Mouse (Mus musculus): ENCODE measurements around the gene Rasgrf2. TPM values are rescaled to one million over a fixed set of nuclear protein-coding genes. Genes with fewer than 3 reads are reported as not detected.

The Rasgrf2 gene
- total RNA-seq, 2 experiments from 2014 or later: 2.6 to 2.7 TPM

GRCm38 (mm10) chr13:91940113-91940512, 191.3 kb downstream of the Rasgrf2 start:
- DNase-seq: no peak

- DNase-seq: no peak
These were observed 192.6 kb downstream of the Rasgrf2 start for GRCm38 (mm10) chr13:91938826-91939225.

GRCm38 (mm10) chr13:91937232-91937631, 194.2 kb downstream of the Rasgrf2 start:
- peak in 1 of 2 experiments; percentile 12 for DNase-seq

GRCm38 (mm10) chr13:91932122-91932521, 199.3 kb downstream of the Rasgrf2 start:
- no peak for DNase-seq

GRCm38 (mm10) chr13:91929943-91930726, 201.3 kb downstream of the Rasgrf2 start:
- no peak for DNase-seq

- DNase-seq: no peak
These were observed 202.7 kb downstream of the Rasgrf2 start for GRCm38 (mm10) chr13:91928605-91929389.

- no peak for DNase-seq
These were observed 210.4 kb downstream of the Rasgrf2 start for GRCm38 (mm10) chr13:91921010-91921409.

- peak in 1 of 2 experiments; percentile 5 for DNase-seq
These were observed 212.7 kb downstream of the Rasgrf2 start for GRCm38 (mm10) chr13:91918764-91919163.

GRCm38 (mm10) chr13:91917835-91918234, 213.6 kb downstream of the Rasgrf2 start:
- DNase-seq: no peak

- DNase-seq: no peak
These were observed 215.1 kb downstream of the Rasgrf2 start for GRCm38 (mm10) chr13:91916308-91916707.

GRCm38 (mm10) chr13:91915582-91916239, 215.7 kb downstream of the Rasgrf2 start:
- DNase-seq: no peak

GRCm38 (mm10) chr13:91915192-91915581, 216.3 kb downstream of the Rasgrf2 start:
- no peak for DNase-seq

GRCm38 (mm10) chr13:91911652-91912051, 219.8 kb downstream of the Rasgrf2 start:
- DNase-seq: no peak

- DNase-seq: no peak
These were observed 220.2 kb downstream of the Rasgrf2 start for GRCm38 (mm10) chr13:91911211-91911610.

- peak; percentile 86 to 88 for DNase-seq
These were observed 223.1 kb downstream of the Rasgrf2 start for GRCm38 (mm10) chr13:91908202-91908980.

GRCm38 (mm10) chr13:91906338-91906737, 225.1 kb downstream of the Rasgrf2 start:
- DNase-seq: no peak

- DNase-seq: peak; percentile 23 to 36
These were observed 235.0 kb downstream of the Rasgrf2 start for GRCm38 (mm10) chr13:91896476-91896875.

GRCm38 (mm10) chr13:91893132-91893531, 238.3 kb downstream of the Rasgrf2 start:
- peak in 1 of 2 experiments; percentile 34 for DNase-seq

- DNase-seq: no peak
These were observed 241.3 kb downstream of the Rasgrf2 start for GRCm38 (mm10) chr13:91890031-91890619.

- DNase-seq: no peak
These were observed 246.6 kb downstream of the Rasgrf2 start for GRCm38 (mm10) chr13:91884714-91885386.

All from adrenal gland, postnatal 36 days (tissue).